Mouse (Mus musculus) hindbrain, embryonic 10.5 days (tissue): ENCODE results near the gene Col23a1. TPM values are rescaled to one million over a fixed set of nuclear protein-coding genes. Genes with fewer than 3 reads are reported as not detected.

ENCODE experiments used
- DNase-seq: peaks from one replicate; pipeline ENCODE4 v3.0.0-alpha.2; 2017; ENCODE audit warnings: low spot score
- H3K27ac ChIP-seq: fragments of 300-500 bp; sonication (generic); 2 replicates; pipeline ENCODE4 v1.5.1; 2016; ENCODE audit warnings: mild to moderate bottlenecking, moderate library complexity
- H3K27me3 ChIP-seq: fragments of 300-500 bp; sonication (generic); 2 replicates; pipeline ENCODE4 v1.6.1; 2016; ENCODE audit warnings: mild to moderate bottlenecking; ENCODE audit not compliant: poor library complexity, insufficient read depth, severe bottlenecking
- H3K36me3 ChIP-seq: fragments of 300-500 bp; sonication (generic); 2 replicates; pipeline ENCODE4 v1.6.1; 2016; ENCODE audit warnings: mild to moderate bottlenecking, moderate library complexity
- H3K4me1 ChIP-seq: fragments of 300-500 bp; sonication (generic); replicated peaks from 2 replicates; pipeline ENCODE4 v1.6.1; 2016; ENCODE audit warnings: mild to moderate bottlenecking
- H3K4me3 ChIP-seq: fragments of 300-500 bp; sonication (generic); 2 replicates; pipeline ENCODE4 v1.5.1; 2016; ENCODE audit warnings: mild to moderate bottlenecking, moderate library complexity
- H3K9me3 ChIP-seq: fragments of 300-500 bp; sonication (generic); 2 replicates; pipeline ENCODE4 v1.6.1; 2016; ENCODE audit warnings: mild to moderate bottlenecking, moderate library complexity
- WGBS: fragments of 180-500 bp; shearing (Covaris S2); methylation state at CpG from one replicate; pipeline ENCODE4 v1.1.7; 2016; 5-methylcytosine and 5-hydroxymethylcytosine counted together
- polyA plus RNA-seq: library from polyadenylated mRNA; unstranded; fragments of >200 nt; fragmentation: Nextera tagmentation; extraction: Ambion mirVana; gene quantifications from 2 replicates; pipeline ENCODE4 v1.2.1, GENCODE M21; 2016

Col23a1 gene
- polyA plus RNA-seq, 1 experiment from 2014 or later: 16.6 TPM

DNA sequence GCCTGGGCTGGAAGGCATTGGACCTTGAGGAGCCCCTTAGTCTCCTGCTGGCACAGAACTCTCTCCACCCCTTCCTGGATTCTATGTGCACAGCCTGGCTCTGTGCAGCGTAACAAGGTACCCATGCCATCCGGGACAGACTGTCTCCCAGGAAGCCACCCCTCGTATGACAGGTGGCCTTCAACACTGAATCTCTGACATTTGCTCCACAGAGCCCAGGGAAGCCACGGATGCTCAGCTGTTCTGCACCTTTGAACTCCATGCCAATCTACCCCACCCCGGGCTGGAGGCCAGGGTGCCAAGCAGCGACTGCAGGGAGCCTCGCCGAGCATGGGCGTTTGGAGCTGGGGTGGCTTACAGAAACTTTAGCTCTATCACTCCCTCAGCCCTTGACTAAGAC is 164.0 kb downstream of the Col23a1 start:
- H3K4me3 ChIP-seq: no peak overlapping the region
- no peaks in the 10 kb centered on the region for H3K9me3 ChIP-seq
- WGBS: 90% methylated on average over 9 of the region's 9 CpGs
- peaks cover 39% of the 10 kb centered on the region for H3K4me1 ChIP-seq
- no peaks in the 10 kb centered on the region for H3K36me3 ChIP-seq
- H3K27ac ChIP-seq: peak overlapping the region; percentile 45; the same call in 1 of the 2 replicates
- DNase-seq: no peak
- H3K27me3 ChIP-seq: no peaks in the 10 kb centered on the region

DNA sequence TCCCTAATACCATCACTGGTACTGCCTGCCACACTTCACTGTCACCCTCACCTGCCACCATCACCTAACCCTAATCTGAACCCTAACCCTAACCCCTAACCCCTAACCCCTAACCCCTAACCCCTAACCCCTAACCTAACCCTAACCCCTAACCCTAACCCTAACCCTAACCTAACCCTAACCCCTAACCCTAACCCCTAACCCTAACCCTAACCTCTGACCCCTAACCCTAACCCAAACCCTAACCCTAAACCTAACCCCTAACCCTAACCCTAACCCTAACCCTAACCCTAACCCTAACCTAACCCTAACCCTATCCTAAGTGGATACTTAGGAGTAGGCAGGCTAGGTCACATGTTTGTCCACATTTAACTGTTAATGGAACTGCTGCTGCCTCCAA is 165.8 kb downstream of the Col23a1 start:
- DNase-seq: no peak
- H3K4me3 ChIP-seq: no peak overlapping the region
- no peak overlapping the region for H3K27ac ChIP-seq
- no peaks in the 10 kb centered on the region for H3K36me3 ChIP-seq
- peaks cover 35% of the 10 kb centered on the region for H3K4me1 ChIP-seq
- no peaks in the 10 kb centered on the region for H3K9me3 ChIP-seq
- no peaks in the 10 kb centered on the region for H3K27me3 ChIP-seq

DNA sequence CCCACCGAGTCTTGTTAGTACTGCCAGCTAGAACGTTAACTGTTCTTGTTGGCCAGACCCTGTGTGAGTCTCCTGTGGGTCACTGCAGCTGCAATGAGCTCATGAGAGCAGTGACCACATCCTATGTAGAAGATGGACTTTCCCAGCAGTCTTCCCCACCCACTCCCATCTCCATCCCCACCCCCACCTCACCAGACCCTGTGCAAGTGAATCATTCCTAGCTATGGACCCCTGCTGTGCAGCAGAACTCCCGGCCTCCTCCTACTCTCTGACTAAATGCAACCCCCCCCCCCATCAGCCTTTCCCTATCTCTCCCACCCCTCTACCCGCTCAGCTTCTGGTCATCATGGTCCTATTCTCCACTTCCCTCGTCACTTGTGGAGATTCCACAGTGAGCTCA is 167.9 kb downstream of the Col23a1 start:
- Histone ChIP-seq H3K4me1 (peaks cover 27% of the 10 kb centered on the region), H3K4me3 (no peak overlapping the region), H3K27me3 (no peaks in the 10 kb centered on the region), H3K36me3 (no peaks in the 10 kb centered on the region), H3K9me3 (no peaks in the 10 kb centered on the region), H3K27ac (no peak overlapping the region)
- DNase-seq: no peak
- 59% methylated on average over 5 of the region's 5 CpGs for WGBS

DNA sequence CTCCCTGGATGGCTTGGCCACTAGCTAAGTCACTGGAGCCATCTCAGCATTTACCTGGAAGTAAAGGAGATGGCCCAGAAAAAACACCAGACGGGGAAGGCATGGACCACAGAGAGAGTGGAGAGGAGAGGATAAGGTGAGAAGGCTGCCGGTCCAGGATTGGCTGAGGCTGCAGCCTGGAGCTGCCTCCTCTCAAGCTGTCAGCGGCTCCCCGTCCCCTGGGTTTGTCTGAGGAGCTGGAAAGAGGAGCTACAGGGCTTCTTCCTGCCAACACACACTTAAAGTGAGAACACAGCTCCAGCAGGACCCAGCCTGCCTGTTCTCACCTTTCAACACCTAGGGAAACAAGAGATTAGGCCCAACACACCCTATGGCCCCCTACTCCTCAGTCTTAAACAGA is 168.9 kb downstream of the Col23a1 start:
- no peaks in the 10 kb centered on the region for H3K9me3 ChIP-seq
- H3K36me3 ChIP-seq: no peaks in the 10 kb centered on the region
- DNase-seq: no peak
- peak overlapping the region; percentile 59; the same call in 1 of the 2 replicates for H3K27ac ChIP-seq
- H3K4me1 ChIP-seq: peaks cover 24% of the 10 kb centered on the region
- WGBS: 60% methylated on average over 4 of the region's 4 CpGs
- no peaks in the 10 kb centered on the region for H3K27me3 ChIP-seq
- H3K4me3 ChIP-seq: no peak overlapping the region

DNA sequence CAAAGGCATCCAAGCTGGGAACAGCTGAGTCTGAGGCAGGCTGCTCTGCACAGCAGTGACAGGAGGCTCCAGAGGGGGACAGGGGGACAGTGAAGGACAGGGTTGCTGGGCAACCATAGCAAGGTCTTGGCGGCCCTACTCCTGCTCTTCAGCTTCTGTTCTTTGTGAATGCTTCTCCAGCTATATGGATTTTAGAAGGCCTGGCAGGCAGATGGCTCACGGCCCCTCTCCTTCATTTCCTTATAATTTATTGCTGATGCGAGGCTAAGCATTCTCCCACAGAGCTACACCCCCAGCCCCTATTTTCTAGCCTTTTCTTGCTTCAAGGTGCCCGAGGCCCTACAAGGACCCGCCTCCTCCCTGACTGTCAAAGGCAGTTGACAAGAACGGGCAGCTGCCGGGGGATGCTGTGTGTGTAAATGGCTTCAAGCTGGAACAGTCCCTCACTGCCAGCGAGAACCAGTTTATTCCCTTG is 169.9 kb downstream of the Col23a1 start:
- Histone ChIP-seq H3K27me3 (no peaks in the 10 kb centered on the region), H3K9me3 (no peaks in the 10 kb centered on the region), H3K36me3 (no peaks in the 10 kb centered on the region), H3K4me1 (peaks cover 23% of the 10 kb centered on the region), H3K27ac (peak overlapping the region; percentile 64), H3K4me3 (no peak overlapping the region)
- peak; percentile 57 for DNase-seq
- WGBS: 42% methylated on average over 8 of the region's 8 CpGs

DNA sequence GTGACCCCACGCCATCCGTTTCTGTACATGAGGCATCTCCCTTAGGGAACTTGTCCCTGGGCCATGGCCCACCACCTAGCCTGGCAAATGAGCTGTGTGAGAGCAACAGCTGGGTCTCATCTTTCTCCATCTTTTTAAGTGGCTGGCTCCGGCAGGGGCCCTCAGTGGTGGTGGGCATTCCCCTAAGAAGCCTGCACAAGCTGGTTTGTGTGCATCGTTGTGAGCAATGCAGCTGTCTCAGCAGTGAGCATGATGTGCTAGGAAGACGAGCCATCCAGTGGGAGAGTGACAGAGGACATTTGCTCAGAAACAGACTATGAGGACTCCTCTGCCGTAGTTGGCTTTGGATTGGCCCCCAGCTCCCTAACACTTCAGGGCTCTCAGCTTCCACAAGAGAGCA is 179.0 kb downstream of the Col23a1 start:
- H3K27me3 ChIP-seq: no peaks in the 10 kb centered on the region
- H3K9me3 ChIP-seq: no peaks in the 10 kb centered on the region
- peak overlapping the region; percentile 64 for H3K27ac ChIP-seq
- H3K36me3 ChIP-seq: no peaks in the 10 kb centered on the region
- H3K4me1 ChIP-seq: peaks cover 55% of the 10 kb centered on the region
- 67% methylated on average over 6 of the region's 6 CpGs for WGBS
- no peak overlapping the region for H3K4me3 ChIP-seq
- no peak for DNase-seq

DNA sequence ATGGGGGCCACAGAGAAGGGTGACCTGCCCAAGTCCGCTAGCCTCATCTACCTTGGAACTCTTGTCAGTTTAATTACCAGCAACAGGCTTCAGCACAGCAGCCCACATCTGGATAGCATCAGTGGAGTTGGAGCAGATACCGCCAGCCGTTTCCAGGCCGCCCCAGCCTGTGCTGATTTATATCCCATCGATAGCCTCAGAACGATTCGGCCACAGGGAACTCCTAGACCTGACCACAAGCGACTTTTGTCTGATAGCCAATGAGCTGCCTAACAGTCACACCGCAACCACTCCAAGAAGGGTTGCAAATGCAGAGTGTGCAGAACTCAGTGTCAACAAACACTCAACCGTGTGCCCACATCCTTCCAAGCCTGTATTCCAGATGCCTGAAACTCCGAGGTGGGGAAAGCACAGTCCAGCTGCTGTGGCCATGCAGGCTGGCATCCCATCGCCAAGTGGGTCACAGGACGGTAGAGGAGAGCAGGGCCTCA is 179.7 kb downstream of the Col23a1 start:
- Histone ChIP-seq H3K27ac (peak overlapping the region; percentile 57; the same call in 1 of the 2 replicates), H3K27me3 (no peaks in the 10 kb centered on the region), H3K9me3 (no peaks in the 10 kb centered on the region), H3K36me3 (no peaks in the 10 kb centered on the region), H3K4me1 (peaks cover 55% of the 10 kb centered on the region), H3K4me3 (no peak overlapping the region)
- DNase-seq: no peak
- WGBS: 66% methylated on average over 13 of the region's 13 CpGs

DNA sequence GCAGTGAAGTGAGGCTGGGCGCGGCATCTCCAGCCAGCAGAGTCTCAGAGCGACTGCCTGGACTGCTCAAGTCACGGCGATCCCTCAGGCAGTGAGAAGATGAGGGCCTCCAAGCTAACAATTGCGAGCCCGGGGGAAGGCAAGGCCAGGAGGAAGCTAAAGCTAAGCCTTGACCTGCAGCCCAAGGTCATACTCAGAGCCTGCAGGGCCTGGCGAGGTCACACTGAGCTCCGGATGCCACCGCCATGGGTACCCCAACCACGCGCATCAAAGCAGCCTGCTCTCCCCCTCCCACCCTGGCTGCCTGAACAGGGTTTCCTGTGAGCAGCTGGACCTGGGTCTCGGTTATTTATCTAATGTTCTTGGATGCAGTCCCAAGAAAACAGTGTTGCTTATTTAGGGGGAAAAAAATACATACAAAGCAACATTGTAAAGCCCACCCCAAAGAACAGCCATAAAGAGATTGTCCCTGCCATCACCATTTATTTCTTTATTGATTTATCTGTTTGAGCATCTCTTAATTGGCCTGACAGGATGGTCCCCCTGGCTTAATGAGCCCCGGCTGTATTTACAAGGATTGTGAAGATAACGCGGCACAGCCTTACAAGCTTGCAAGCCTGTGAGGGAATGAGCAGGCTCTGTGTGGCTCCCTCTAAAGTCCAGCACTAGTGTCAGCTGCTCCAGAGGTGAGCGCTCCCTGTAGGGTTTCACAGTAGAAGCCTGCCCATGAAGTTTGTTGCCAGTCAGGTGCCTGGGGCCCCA is 180.8 kb downstream of the Col23a1 start:
- Histone ChIP-seq H3K4me1 (peaks cover 55% of the 10 kb centered on the region), H3K4me3 (no peak overlapping the region), H3K27me3 (no peaks in the 10 kb centered on the region), H3K36me3 (no peaks in the 10 kb centered on the region), H3K9me3 (no peaks in the 10 kb centered on the region), H3K27ac (peak overlapping the region; percentile 57)
- no peak for DNase-seq
- 46% methylated on average over 17 of the region's 17 CpGs for WGBS

DNA sequence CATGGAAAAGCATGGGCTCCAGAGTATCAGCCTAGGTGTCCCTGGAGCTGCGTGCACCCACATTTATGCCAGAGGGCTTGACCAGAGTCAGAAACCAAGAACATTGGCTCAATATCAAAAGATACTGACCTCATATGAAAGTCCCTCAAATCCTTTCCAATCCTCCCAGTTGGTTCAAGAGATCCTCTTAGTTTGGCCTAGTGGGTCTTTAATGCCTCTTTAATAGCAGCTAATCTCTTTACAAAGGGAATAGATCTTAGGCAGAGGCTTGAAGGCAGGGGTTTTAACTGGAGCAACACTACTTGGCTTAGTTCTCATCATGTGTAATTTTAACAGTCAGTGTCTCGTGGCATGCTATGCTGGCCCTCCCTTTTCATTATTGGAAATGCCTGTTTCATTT is 184.0 kb downstream of the Col23a1 start:
- Histone ChIP-seq H3K9me3 (no peaks in the 10 kb centered on the region), H3K4me3 (no peak overlapping the region), H3K27ac (no peak overlapping the region), H3K36me3 (no peaks in the 10 kb centered on the region), H3K27me3 (no peaks in the 10 kb centered on the region), H3K4me1 (peaks cover 43% of the 10 kb centered on the region)
- WGBS: 90% methylated on average over 2 of the region's 2 CpGs
- no peak for DNase-seq

DNA sequence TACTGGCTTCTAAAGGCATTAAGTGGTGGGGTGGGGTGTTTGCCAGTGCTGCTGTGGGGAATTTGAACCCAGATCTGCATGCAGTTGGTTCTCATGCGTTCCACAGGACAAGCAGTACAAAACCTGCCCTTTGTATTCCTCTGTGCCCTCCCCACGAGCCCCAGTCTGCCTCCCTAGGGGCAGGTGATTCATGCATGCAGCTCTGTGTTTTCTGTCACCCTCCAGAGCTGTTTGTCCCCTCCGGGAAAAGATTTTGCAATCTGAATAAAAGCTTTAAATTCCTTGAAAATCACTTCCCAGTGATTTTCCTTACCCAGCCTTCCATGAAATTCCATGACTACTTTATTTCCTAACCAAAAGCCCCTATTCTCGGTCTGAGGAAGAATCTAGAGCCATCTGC is 186.8 kb downstream of the Col23a1 start:
- Histone ChIP-seq H3K27me3 (no peaks in the 10 kb centered on the region), H3K4me1 (peaks cover 14% of the 10 kb centered on the region), H3K9me3 (no peaks in the 10 kb centered on the region), H3K4me3 (no peak overlapping the region), H3K27ac (no peak overlapping the region), H3K36me3 (no peaks in the 10 kb centered on the region)
- WGBS: 65% methylated on average over 4 of the region's 4 CpGs
- no peak for DNase-seq

DNA sequence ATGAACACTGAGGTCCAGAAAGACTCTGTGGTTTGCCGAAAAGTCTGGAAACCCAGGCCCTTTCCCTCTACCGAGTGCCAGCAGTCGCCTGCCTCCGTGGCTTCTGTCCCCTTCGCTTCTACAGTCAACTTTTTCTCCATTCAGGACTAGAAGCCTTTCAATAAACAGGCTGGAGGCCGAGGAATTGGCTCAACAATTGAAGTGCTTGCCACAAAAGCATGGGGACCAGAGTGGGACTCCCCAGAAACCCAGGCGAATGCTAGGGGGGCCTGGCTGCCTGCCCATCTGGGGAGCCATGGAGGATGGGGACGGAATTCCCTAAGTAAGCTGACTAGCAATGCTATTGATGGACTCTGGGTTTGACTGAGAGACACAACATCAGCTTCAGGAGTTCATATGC is 187.9 kb downstream of the Col23a1 start:
- WGBS: 76% methylated on average over 8 of the region's 8 CpGs
- no peaks in the 10 kb centered on the region for H3K27me3 ChIP-seq
- H3K4me3 ChIP-seq: no peak overlapping the region
- H3K9me3 ChIP-seq: no peaks in the 10 kb centered on the region
- H3K27ac ChIP-seq: no peak overlapping the region
- H3K4me1 ChIP-seq: peaks cover 12% of the 10 kb centered on the region
- H3K36me3 ChIP-seq: no peaks in the 10 kb centered on the region
- no peak for DNase-seq

DNA sequence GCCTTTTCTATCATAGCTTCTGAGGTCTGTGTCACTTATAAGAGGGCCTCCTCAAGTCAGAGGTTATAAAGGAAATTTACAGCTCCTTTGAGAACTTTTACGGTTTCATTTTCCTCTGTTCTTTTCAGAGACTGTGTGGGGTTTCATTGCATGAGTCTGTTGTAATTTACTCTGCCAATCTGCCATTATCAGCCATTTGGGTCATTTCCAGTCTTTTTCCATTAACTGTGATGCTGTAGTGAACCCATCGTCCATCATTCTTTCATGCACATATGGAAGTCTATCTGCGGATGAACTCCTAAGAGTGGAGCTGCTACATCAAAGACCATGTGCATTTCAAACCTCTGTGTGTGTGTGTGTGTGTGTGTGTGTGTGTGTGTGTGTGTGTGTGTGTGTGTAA is 192.5 kb downstream of the Col23a1 start:
- Histone ChIP-seq H3K36me3 (no peaks in the 10 kb centered on the region), H3K9me3 (no peaks in the 10 kb centered on the region), H3K4me3 (no peak overlapping the region), H3K4me1 (peaks cover 27% of the 10 kb centered on the region), H3K27me3 (no peaks in the 10 kb centered on the region), H3K27ac (no peak overlapping the region)
- WGBS: 86% methylated on average over 3 of the region's 3 CpGs
- no peak for DNase-seq

DNA sequence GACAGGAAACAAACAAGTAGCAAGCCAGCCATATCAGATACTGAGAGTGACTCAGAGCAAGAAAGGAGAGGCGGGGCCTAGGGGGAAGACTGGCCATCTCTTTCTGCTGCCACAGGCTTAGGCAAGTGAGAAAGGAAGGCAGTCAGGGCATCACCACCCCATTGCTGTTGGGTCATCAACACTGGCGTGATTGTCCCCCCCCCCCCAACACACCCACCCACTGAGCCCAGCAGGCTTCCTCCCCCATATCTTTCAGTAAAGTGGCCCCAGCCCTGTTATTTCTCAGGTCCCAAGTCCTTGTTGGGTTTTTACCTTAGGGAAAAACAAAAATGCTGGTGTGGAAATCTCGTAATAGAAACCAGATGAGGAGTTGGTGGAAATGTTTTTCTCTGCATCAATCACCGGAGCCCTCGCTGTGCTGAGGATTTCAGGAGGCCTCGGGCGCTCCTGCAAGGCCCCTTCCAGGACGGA is 195.4 kb downstream of the Col23a1 start:
- H3K9me3 ChIP-seq: 0 out of 2 replicates have a peak, but pooled peaks cover 3% of the 10 kb centered on the region
- WGBS: 64% methylated on average over 8 of the region's 8 CpGs
- H3K4me3 ChIP-seq: no peak overlapping the region
- H3K27me3 ChIP-seq: no peaks in the 10 kb centered on the region
- H3K27ac ChIP-seq: peak overlapping the region; percentile 66
- H3K36me3 ChIP-seq: no peaks in the 10 kb centered on the region
- peak; percentile 43 for DNase-seq
- peaks cover 47% of the 10 kb centered on the region for H3K4me1 ChIP-seq
